Mouse (Mus musculus): ENCODE results near the gene Tnfrsf23.
"Not testable (repeated sequence)": the region's sequence is repeated elsewhere in the genome, so short reads cannot be mapped to it uniquely, and the experiment has no call there.

Tnfrsf23 gene

DNA sequence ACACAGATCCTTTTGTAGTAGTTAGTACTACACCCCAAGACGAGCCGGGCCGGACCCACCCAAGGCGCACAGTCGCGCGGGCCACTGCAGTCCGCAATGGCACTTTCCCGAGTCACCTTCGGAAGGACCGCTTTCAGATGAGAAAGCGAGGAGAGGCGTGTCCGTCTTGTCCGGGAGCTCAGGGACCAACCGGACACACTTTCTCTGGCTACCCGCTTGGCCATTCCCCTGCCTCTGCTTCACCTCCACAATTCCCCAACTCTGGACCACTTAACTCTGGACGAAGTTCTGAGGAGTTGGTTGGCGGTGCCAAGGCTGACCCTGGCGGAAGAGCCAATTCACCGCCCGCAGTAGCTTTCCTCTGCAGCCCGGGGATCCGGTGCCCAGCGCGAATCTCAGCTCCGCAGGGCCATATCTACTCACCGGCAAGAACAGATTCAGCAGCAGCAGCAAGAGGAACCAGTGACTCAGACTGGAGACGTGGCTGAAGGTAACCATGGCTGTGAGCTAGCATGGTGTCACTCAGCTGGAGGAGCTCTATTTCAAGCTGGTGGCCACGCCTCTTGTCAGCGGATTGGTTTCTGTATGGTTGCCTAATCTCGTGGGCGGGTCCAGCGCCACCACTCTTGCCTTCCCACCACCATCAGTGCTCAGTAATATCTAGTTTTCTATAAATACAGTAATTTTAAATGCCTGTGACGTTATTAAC lies at the start of gene Tnfrsf23:
Gene Tnfrsf23, minus strand, starts transcription at position 514 of the 709 bp plus-strand sequence.
- DNase-seq (ENCODE audit: low spot score in 2 of 2) = peak; percentile 73 to 80

DNA sequence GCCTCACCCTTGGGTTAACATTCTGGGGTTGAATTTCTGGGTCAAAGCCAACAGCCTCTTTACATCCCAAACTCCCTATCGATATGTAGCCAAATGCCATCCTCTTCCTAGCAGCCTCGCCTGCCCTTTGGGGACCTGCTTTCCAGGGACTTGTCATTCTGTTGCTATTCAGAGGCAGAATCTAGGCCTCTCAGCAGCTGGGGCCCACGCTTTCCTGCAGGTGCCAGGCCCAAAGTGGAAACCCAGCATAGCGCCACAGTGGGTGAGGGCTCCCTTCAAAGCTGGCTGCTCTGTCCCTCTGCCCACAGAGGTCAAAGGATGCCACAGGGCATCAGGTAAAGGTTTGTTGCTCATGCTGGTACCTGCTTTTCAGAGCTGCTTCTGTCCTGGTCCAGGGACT lies 48.1 kb upstream of the Tnfrsf23 start:
- DNase-seq (ENCODE audit: low spot score in 2 of 2) = no peak

DNA sequence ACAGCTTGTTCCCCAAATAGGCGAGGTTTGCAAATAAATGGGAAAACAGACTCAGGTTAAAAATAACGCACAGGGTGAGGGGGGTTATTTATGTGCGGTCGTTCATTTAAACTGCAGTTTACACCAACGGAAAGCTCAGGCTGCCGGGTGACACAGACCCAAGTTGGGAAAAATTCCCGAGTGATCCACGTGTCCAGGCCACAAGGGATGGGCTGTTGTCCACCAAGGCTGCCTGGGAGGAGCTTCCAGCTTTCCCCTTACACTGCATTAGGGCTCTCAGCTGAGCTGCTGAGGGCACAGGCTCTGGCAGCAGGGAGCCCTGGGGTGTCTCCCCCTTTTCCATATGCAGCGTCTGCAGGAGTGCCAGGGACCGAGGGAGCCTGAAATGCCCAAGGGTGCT lies 44.2 kb upstream of the Tnfrsf23 start:
- no peak for DNase-seq (ENCODE audit: low spot score in 2 of 2)

DNA sequence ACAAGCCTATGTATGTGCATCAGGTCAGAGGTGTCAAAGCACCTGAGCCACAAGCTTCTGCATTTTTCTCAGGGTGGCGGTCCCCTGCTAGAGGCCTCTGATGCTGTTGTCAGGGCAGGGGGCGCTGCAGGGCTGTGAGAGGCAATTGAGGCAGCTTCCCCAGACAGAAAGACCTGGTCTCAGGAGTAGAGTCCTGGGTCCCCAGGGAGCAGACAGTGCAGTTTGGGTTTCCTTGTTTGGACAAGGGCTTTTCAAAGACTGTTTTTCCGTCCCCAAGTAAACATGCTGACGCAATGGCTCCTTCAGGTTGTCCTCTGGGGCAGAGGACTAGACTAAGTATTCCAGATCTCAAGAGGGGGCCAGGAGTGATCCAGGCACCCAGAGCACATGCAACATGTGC lies 40.7 kb upstream of the Tnfrsf23 start:
- no peak for DNase-seq (ENCODE audit: low spot score in 2 of 2)

DNA sequence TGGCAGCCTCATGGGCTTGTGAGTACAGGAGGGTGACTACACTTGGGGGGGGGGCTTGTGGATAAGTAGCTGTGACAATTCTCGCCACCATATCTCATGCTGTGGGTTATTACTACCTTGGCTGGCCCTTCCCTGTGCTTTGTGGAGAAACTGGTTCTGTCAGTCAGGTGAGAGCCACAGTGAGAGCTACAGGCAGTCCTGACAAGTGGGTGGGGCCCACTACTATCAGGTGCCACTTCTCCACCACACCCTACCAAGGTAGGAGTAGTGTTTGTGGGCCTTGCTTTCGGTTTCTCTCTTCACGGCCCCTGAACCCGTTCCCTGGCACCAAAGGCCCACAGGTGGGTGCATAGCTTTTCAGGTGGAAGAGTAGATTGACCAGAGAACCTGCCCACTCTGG lies 38.2 kb upstream of the Tnfrsf23 start:
- DNase-seq (ENCODE audit: low spot score in 2 of 2) = no peak

DNA sequence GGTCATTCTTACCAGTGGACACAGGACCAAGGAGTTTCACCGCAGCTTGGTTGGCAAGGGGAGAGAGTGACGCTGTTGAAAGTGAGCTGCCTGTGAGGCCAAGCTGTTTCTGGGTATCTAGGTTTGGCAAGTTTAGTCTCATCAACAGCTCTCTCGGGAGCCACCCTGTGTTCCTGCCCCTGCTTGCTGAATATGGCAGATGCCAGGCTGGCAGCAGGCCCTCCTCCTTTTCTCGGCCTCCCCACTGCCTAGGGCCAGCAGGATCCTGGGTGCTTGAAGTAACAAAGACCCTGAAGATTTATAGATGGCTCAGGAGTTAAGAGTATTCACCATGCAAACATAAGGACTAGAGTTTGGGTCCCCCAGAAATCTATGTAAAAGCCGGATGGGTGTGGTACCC lies 37.0 kb upstream of the Tnfrsf23 start:
- no peak for DNase-seq (ENCODE audit: low spot score in 2 of 2)

DNA sequence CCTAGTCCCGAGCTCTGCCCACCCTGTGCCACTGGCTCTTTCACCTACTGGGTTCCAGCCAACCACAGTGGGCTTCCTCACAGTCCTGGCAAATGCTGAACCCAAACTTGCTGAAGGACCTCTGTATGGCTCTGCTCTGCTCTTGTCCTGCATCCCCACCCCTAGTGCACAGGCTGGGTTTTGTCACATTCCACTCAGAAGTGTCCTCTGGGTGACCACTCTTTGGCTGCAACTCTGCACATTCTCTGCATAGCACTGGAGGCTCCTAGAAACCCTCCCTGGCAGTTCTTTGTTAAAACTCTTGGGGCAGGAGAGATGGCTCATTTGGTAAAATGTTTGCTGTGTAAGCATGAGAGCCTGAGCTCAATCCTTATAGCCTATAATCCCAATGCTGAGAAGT lies 32.1 kb upstream of the Tnfrsf23 start:
- DNase-seq (ENCODE audit: low spot score in 2 of 2) = no peak

DNA sequence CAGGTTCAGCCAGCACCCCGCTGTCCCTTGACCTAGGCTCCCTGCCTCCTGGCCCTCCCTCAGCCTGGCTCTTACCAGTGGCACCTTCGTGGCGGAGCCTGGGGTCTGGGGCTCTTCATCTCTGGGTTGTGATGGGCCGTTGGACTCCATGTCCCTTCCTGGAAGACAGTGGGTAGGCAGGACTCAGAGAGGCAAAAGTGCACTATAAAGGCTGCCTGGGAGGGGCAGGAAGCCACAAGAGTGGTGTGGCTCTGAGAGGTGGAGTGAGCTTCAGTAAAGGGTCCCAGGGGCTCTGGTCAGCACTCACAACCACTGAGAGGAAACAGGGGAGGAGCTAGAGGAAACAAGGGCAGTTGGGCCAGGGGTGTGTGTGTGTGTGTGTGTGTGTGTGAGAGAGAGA lies 27.7 kb upstream of the Tnfrsf23 start:
- peak; percentile 50 to 61 for DNase-seq (ENCODE audit: low spot score in 2 of 2)

DNA sequence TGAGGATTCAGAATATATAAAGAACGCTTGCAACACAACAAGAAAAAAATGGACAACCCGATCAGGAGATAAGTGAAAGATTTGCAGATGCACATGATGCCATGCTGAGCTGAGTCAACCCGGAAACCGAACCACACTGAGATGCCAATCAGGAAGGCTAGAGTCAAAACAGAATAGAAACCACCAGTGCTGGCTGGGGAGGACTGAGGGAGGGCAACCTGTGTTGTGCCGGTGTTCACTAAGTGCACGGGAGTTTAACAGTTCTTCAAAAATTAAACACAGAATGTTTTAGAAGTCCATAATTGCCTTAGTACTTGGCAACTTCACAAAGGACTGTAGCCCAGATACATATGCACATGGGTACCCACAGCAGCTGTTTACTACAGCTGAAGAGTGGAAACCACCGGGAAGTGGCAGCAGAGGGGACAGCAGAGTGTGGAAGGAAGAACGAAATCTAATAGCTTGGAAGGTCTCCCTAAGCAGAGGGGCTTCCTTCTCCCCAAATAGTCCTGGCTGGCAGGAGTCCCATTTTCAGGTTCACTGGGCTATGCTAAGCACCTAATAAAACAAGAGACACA lies 27.2 kb upstream of the Tnfrsf23 start:
- DNase-seq (ENCODE audit: low spot score in 2 of 2) = peak; percentile 54 to 62

DNA sequence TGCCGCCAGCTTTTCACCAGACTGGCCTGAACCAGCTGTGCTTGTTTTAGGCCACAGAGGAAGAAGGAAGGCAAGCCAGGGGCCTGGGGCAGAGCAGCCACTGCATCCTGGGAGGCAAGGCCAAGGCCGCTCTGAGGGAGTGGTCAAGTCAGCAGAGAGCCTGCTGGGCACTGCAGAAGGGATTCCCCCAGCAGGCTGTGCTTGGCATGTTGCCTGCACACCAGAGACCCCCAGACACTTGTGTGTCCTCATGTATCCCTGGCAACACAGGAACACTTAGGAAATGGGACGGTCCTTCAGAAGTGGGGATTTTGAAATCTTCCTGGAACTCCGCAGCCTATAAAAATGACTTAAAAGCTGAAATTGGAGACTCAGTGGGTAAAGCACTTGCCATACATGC lies 26.4 kb upstream of the Tnfrsf23 start:
- DNase-seq (ENCODE audit: low spot score in 2 of 2) = no peak

DNA sequence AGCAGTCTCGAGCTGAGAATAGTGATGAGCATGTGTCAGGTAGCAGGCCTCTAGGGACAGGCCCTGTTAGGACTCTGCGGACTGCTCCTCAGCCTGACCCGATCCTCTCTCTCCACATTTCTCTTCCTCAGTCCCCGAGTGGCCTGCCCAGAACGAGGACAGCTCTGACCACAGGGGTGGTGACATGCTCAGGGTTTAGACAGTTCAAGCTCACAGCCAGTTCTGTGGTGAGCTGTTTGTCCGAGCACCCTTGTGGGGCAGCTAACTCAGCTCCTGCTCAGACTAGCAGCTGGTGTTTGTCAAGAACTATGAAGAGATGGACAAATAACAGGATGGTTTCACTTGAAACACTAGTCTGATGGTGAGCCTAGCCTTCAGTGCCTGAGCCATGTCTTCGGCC lies 25.7 kb upstream of the Tnfrsf23 start:
- DNase-seq (ENCODE audit: low spot score in 2 of 2) = no peak

DNA sequence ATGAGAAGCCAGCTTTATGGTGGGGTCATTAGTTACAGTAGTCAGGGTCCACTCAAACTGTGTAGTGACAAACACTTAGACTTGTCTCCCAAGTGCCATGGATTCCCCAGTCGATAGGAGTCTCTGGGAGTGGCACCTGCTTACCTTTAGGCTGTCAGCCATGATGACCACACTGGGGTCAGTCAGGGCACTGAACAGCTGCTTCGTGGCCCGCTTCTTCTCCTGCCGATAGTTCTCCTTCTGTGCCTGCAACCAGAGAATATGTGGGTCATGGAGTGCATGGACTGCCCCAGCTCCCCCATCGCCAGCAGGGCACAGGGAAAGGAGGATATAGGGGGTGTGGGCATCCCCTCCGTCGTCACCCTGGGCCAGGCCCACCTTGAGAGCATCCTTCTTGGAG lies 23.7 kb upstream of the Tnfrsf23 start:
- DNase-seq (ENCODE audit: low spot score in 2 of 2) = no peak

DNA sequence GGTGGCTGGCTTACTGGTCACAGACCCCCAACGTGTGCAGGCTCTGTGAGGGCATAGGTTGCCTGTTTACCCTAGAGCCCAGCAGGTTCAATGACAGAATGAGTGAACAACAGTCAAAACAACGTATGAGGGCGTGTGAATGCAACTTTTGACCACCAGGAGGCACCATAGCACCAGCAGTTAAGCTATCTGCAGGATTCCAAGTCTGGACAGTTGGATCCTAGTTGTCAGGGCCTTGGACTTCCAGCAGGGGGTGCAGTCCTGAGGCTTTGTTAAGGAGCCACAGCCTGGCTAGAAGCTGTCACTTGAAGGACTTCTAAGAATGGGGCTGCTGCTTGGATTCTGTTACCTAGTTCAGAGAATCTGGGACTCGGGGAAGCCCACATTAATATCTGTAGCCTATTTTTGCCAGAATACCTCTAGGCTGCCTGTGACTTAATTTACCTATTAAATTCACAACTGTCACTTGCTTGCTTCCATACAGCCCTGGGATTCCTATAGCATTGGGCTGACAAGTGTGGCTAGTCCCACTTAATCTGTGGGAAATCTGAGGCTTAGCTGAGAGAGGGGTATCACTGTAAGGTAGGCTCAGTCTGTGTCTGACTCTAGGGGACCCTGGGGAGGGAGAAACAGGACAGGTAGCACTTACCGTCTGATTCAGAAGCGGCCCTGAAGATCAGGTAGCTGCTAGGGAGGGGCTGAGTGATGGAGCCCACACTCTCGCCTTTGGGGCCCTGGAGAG lies 21.2 kb upstream of the Tnfrsf23 start:
- peak; percentile 84 to 89 for DNase-seq (ENCODE audit: low spot score in 2 of 2)

DNA sequence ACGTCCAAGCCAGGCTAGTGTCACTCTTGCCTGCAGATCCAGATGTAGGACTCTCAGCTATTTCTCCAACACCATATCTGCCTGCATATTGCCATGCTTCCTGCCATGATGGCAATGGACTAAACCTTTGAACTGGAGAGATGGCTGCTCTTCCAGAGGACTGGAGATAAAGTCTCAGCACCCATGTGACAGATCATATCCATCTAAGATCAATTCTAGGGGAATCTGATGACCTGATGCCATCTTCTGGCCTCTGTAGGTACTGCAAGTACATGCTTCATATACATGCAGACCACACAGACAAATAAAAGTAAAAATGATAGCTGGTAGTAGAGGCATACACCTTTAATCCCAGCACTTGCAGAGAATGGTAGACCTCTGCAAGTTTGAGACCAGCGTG lies 10.5 kb upstream of the Tnfrsf23 start:
- DNase-seq (ENCODE audit: low spot score in 2 of 2) = peak; percentile 26 to 43

DNA sequence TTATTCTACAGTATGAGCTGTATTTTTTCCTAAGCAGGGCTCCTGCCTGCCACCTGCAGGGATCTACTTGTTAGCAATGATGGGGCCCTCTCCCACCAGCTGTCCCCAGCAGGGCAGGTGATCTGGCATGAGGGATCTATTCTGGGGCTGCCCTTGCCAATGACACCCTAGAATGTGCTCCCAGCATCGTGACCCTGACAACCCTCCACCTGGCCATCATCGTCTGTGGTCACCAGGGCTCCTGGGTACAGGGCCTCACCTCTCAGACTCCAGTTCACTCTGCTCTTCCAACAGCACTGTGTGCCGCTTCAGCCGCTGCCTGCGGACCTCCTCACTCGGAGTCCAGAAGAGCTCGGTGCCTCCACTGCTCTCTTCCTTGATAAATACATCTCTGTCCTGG lies 8.9 kb upstream of the Tnfrsf23 start:
- no peak for DNase-seq (ENCODE audit: low spot score in 2 of 2)

DNA sequence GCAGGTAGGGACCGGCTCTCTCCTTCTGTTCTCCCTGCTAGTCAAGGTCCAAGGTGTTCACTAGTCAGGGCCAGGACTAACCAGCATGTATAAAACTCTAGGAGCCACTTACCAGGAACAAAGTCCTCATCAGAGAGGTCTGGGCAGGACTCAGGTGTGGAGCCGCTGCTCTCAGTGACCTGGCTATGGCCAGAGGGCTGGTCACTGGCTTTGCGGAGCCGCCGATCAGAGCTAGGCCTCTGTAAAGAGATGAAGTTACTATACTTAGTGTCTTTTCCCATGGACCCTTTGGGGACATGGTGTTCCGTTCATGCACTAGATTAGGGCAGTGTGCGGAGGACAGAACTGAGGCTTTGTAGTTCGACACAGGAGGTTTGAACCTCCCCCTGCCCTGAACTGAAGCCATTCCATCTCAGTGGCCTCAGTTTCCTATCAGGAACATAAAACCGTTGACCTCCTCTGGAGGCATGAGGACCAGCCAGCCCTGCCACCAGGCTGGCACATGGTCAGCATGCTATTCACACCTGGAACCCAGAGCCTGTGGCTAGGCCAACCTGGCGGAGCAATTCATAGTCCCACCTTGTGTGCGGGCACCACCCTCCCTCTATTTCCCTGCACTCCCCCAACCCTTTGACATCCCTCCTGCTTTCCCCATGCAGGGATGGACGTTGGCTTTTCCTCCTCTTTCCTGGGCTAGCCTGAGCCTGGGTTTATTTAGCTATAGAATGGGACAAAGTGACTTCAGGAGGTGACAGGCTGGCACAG lies 7.3 kb upstream of the Tnfrsf23 start:
- no peak for DNase-seq (ENCODE audit: low spot score in 2 of 2)

DNA sequence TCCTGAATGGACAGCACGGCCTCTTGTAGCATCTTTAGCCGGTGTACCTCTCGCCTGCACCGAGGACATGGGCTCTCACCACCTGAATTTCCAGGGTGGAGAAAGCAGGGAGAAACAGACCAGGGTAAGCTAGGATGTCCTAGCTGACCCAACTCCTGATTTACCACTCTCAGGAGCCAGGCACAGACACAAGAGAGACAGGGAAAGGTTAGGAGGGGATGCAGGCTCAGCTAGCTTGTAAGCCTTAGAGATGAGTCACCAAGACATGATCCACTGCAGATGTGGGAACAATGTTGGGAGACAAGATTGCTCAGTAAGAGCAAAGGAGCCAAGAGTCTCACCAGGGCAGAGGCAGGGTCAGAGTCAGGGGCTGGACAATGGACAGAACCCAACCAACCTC lies 6.2 kb upstream of the Tnfrsf23 start:
- DNase-seq (ENCODE audit: low spot score in 2 of 2) = no peak

DNA sequence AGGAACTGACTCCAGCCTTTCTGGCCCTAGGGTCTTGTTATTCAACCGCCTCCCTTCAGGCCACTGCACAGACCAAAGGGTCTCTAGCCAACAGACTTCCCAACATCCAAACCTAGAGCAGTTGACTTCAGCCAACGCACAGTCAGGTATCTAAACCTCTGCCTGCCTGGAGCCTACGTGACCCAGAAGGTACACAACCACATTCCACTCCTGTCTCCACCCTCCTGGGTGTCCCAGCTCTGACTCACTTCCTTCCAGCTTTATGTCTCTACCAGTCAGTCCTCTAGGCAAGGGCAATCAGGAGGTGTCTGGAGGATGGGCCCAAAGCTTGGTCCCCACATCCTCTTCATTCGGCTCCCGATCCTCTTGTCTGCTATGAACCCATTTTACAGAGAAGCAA lies 5.5 kb upstream of the Tnfrsf23 start:
- DNase-seq (ENCODE audit: low spot score in 2 of 2) = no peak

DNA sequence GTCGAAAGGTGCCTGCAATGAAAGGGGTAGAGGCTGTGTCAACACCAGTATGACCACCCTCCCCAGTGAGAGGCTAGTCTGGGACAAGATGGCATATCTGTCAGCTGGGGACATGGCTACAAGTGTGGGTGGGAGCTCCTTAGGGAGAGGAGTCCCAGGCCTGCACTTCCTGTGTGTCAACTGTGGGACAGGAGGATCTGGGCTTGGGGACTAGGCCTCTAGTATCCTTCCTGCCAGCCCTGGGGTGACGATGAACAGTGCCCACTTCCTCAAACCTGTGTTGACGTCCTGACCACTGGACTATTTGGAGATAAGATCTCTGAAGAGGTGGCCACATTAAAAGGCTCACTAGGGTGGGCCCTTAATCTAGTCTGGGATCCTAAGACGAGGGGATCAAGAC lies 4.3 kb upstream of the Tnfrsf23 start:
- no peak for DNase-seq (ENCODE audit: low spot score in 2 of 2)

DNA sequence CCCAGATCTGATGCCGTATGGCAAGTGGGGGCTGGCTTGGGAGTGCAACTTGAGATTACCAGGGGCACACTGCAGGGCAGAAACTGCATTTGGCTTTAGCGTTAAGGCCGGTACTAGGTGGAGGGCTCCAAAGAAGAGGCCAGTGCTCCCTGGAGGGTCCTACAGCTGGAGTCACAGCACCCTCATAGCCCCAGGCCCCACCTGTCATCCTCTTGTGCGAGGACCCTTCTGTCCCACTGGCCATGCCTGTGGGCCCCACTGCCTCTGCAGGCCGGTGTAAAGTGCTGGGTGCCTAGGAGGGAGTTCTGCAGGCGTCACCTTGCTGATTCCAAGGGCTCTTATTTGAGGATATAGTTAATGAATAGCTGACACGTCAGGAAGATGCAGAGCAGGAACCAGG lies 3.8 kb upstream of the Tnfrsf23 start:
- DNase-seq (ENCODE audit: low spot score in 2 of 2) = no peak

DNA sequence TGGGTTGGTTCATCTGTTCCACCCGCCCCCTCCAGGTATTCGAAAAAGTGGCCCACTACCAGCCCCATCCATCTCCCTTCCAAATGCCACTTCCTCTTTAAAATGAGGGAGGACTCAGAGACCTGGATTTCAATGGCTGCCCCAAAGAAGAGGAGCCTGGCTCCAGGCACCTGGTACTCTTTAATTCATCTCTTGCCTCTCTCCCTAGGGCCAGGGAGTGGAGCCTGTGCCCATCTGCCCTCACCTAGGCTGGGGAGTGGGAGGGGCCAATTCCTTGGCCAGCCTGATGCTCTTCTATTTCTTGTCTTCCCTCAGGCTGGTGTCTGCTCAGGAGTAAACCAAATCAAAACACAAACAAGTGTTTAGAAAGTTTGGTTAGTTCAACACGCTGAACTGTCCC lies 1.0 kb upstream of the Tnfrsf23 start:
- DNase-seq (ENCODE audit: low spot score in 2 of 2) = not testable (repeated sequence)

DNA sequence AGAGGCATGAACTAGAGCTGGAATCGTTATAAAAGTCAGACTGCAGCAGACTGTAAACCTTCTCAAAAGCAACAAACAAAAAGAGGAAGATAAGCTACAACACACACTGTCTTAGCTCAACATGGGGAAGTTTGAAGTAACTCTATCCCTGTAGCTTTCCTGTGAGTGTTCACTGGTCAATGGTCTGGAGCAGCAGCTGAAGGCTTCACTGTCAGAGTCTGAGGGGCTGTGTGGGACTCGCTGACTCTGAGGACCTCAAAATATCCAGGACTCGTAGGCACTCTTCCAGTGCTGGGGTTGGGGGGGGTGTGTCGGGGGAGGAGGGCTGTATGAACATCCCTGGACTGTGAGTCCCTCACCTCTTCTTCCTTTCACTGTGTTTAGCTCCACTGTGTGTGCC lies 519 bp upstream of the Tnfrsf23 start:
- not testable (repeated sequence) for DNase-seq (ENCODE audit: low spot score in 2 of 2)

Measured in natural killer cell, adult 2 months (primary cell).